Mouse (Mus musculus): ENCODE measurements around the gene Aph1b.
A peak's percentile ranks its signal among the peaks of the same experiment; 100 is the strongest.
"Not testable (repeated sequence)": the region's sequence is repeated elsewhere in the genome, so short reads cannot be mapped to it uniquely, and the experiment has no call there.

The Aph1b gene

GRCm38 (mm10) chr9:66795464-66796324 is at the start of gene Aph1b:
Aph1b (minus strand) TSS chr9:66795490.
- DNase-seq = peak; percentile 95

GRCm38 (mm10) chr9:66835097-66835480 is 39.8 kb upstream of the Aph1b start:
- DNase-seq = peak; percentile 47

- peak; percentile 99 for DNase-seq
Measured at GRCm38 (mm10) chr9:66834318-66835096, 39.2 kb upstream of the Aph1b start, which contains the start of gene Aph1c. Aph1c (minus strand) TSS chr9:66834726.

- DNase-seq = no peak
Measured at GRCm38 (mm10) chr9:66833851-66834250, 38.6 kb upstream of the Aph1b start.

- DNase-seq = no peak
Measured at GRCm38 (mm10) chr9:66832366-66832908, 37.1 kb upstream of the Aph1b start.

GRCm38 (mm10) chr9:66825990-66826389 is 30.7 kb upstream of the Aph1b start:
- peak; percentile 53 for DNase-seq

- DNase-seq = not testable (repeated sequence)
Measured at GRCm38 (mm10) chr9:66822255-66822654, 27.0 kb upstream of the Aph1b start.

GRCm38 (mm10) chr9:66820996-66821395 is 25.7 kb upstream of the Aph1b start:
- DNase-seq = no peak

GRCm38 (mm10) chr9:66813392-66813791 is 18.1 kb upstream of the Aph1b start:
- DNase-seq = no peak

- not testable (repeated sequence) for DNase-seq
Measured at GRCm38 (mm10) chr9:66805951-66806350, 10.7 kb upstream of the Aph1b start.

GRCm38 (mm10) chr9:66801947-66802346 is 6.7 kb upstream of the Aph1b start:
- no peak for DNase-seq

- no peak for DNase-seq
Measured at GRCm38 (mm10) chr9:66796739-66797138, 1.4 kb upstream of the Aph1b start, which contains the start of gene Gm10647. Gm10647 (plus strand) TSS chr9:66797039.

GRCm38 (mm10) chr9:66794629-66795463 is 444 bp downstream of the Aph1b start:
- DNase-seq = no peak

GRCm38 (mm10) chr9:66787821-66788220 is 7.5 kb downstream of the Aph1b start:
- peak; percentile 25 for DNase-seq

GRCm38 (mm10) chr9:66784552-66784951 is 10.7 kb downstream of the Aph1b start:
- not testable (repeated sequence) for DNase-seq

GRCm38 (mm10) chr9:66770701-66771100 is 24.6 kb downstream of the Aph1b start:
- no peak for DNase-seq

GRCm38 (mm10) chr9:66769275-66769674 is 26.0 kb downstream of the Aph1b start:
- no peak for DNase-seq

- DNase-seq = no peak
Measured at GRCm38 (mm10) chr9:66768721-66769120, 26.6 kb downstream of the Aph1b start.

- DNase-seq = no peak
Measured at GRCm38 (mm10) chr9:66760991-66761390, 34.3 kb downstream of the Aph1b start.

GRCm38 (mm10) chr9:66752849-66753248 is 42.4 kb downstream of the Aph1b start:
- no peak for DNase-seq

- no peak for DNase-seq
Measured at GRCm38 (mm10) chr9:66748390-66748789, 46.9 kb downstream of the Aph1b start.

- no peak for DNase-seq
Measured at GRCm38 (mm10) chr9:66744531-66744930, 50.8 kb downstream of the Aph1b start.
